Mouse (Mus musculus): ENCODE measurements around the gene Pgd. TPM values are rescaled to one million over a fixed set of nuclear protein-coding genes. Genes with fewer than 3 reads are reported as not detected.
"Not testable (repeated sequence)": the region's sequence is repeated elsewhere in the genome, so short reads cannot be mapped to it uniquely, and the experiment has no call there.

Gene Pgd
- polyA plus RNA-seq, 1 experiment from 2014 or later: 100 TPM

- Histone ChIP-seq H3K27ac (no peak overlapping the region), H3K27me3 (no peaks in the 10 kb centered on the region), H3K36me3 (peaks cover 47% of the 10 kb centered on the region), H3K4me2 (no peak overlapping the region), H3K9me3 (no peaks in the 10 kb centered on the region), H3K4me3 (no peak overlapping the region), H3K9ac (peak overlapping the region; percentile 11; the same call in 1 of the 2 replicates), H3K4me1 (peaks cover 8% of the 10 kb centered on the region)
- WGBS: 86% methylated on average over 21 of the region's 21 CpGs
- ATAC-seq (ENCODE audit: insufficient number of reproducible peaks, insufficient read depth, low FRiP score, low TSS enrichment, low read depth): no peak
Measured at GRCm38 (mm10) chr4:149131789-149132565, 34.6 kb downstream of the Pgd start.

- H3K36me3 ChIP-seq: peaks cover 50% of the 10 kb centered on the region
- no peak overlapping the region for H3K27ac ChIP-seq
- 72% methylated on average over 23 of the region's 23 CpGs for WGBS
- ATAC-seq (ENCODE audit: insufficient number of reproducible peaks, insufficient read depth, low FRiP score, low TSS enrichment, low read depth): no peak
- no peaks in the 10 kb centered on the region for H3K9me3 ChIP-seq
- no peaks in the 10 kb centered on the region for H3K27me3 ChIP-seq
- H3K4me1 ChIP-seq: peaks cover 4% of the 10 kb centered on the region; the same call in 1 of the 2 replicates
- no peak overlapping the region for H3K9ac ChIP-seq
- no peak overlapping the region for H3K4me2 ChIP-seq
- H3K4me3 ChIP-seq: no peak overlapping the region
Measured at GRCm38 (mm10) chr4:149131021-149131752, 35.4 kb downstream of the Pgd start.

GRCm38 (mm10) chr4:149128467-149128866, 38.1 kb downstream of the Pgd start:
- WGBS: 90% methylated on average over 18 of the region's 18 CpGs
- no peaks in the 10 kb centered on the region for H3K27me3 ChIP-seq
- H3K27ac ChIP-seq: no peak overlapping the region
- H3K36me3 ChIP-seq: peaks cover 58% of the 10 kb centered on the region
- H3K4me3 ChIP-seq: no peak overlapping the region
- no peak overlapping the region; the same call in 1 of the 2 replicates for H3K9ac ChIP-seq
- no peaks in the 10 kb centered on the region for H3K9me3 ChIP-seq
- ATAC-seq (ENCODE audit: insufficient number of reproducible peaks, insufficient read depth, low FRiP score, low TSS enrichment, low read depth): no peak
- H3K4me2 ChIP-seq: no peak overlapping the region
- H3K4me1 ChIP-seq: peaks cover 4% of the 10 kb centered on the region; the same call in 1 of the 2 replicates

- peaks cover 50% of the 10 kb centered on the region for H3K36me3 ChIP-seq
- 0 out of 2 replicates have a peak, but pooled peaks cover 4% of the 10 kb centered on the region for H3K4me1 ChIP-seq
- ATAC-seq (ENCODE audit: insufficient number of reproducible peaks, insufficient read depth, low FRiP score, low TSS enrichment, low read depth): no peak
- no peaks in the 10 kb centered on the region for H3K9me3 ChIP-seq
- no peak within 1 kb of the TSS for H3K4me3 ChIP-seq
- no peak within 1 kb of the TSS for H3K27ac ChIP-seq
- no peak within 1 kb of the TSS for H3K4me2 ChIP-seq
- H3K27me3 ChIP-seq: no peaks in the 10 kb centered on the region
- WGBS: 82% methylated on average over 11 of the region's 11 CpGs
- peak within 1 kb of the TSS; percentile 44; the same call in 1 of the 2 replicates for H3K9ac ChIP-seq
Measured at GRCm38 (mm10) chr4:149126663-149127062, 39.9 kb downstream of the Pgd start, which contains the start of gene Cort. Gene Cort (minus strand): TSS chr4:149126763.

- Histone ChIP-seq H3K4me3 (no peak overlapping the region), H3K27me3 (no peaks in the 10 kb centered on the region), H3K9ac (0 out of 2 replicates have a peak overlapping the region, but pooled peaks have one; percentile 44), H3K9me3 (no peaks in the 10 kb centered on the region), H3K4me1 (0 out of 2 replicates have a peak, but pooled peaks cover 4% of the 10 kb centered on the region), H3K27ac (no peak overlapping the region), H3K4me2 (no peak overlapping the region), H3K36me3 (peaks cover 45% of the 10 kb centered on the region)
- WGBS: 69% methylated on average over 6 of the region's 6 CpGs
- no peak for ATAC-seq (ENCODE audit: insufficient number of reproducible peaks, insufficient read depth, low FRiP score, low TSS enrichment, low read depth)
Measured at GRCm38 (mm10) chr4:149126115-149126509, 40.5 kb downstream of the Pgd start.

- no peak for ATAC-seq (ENCODE audit: insufficient number of reproducible peaks, insufficient read depth, low FRiP score, low TSS enrichment, low read depth)
- Histone ChIP-seq H3K9me3 (no peaks in the 10 kb centered on the region), H3K4me2 (no peak overlapping the region), H3K4me3 (no peak overlapping the region), H3K27ac (no peak overlapping the region), H3K9ac (no peak overlapping the region), H3K36me3 (peaks cover 40% of the 10 kb centered on the region), H3K27me3 (no peaks in the 10 kb centered on the region), H3K4me1 (0 out of 2 replicates have a peak, but pooled peaks cover 4% of the 10 kb centered on the region)
- 75% methylated on average over 11 of the region's 11 CpGs for WGBS
Measured at GRCm38 (mm10) chr4:149125341-149126114, 41.0 kb downstream of the Pgd start.

- Histone ChIP-seq H3K4me2 (no peak overlapping the region), H3K27me3 (no peaks in the 10 kb centered on the region), H3K27ac (no peak overlapping the region), H3K9me3 (no peaks in the 10 kb centered on the region), H3K9ac (no peak overlapping the region), H3K4me1 (0 out of 2 replicates have a peak, but pooled peaks cover 4% of the 10 kb centered on the region), H3K4me3 (no peak overlapping the region), H3K36me3 (peaks cover 31% of the 10 kb centered on the region)
- WGBS: 54% methylated on average over 5 of the region's 5 CpGs
- ATAC-seq (ENCODE audit: insufficient number of reproducible peaks, insufficient read depth, low FRiP score, low TSS enrichment, low read depth): no peak
Measured at GRCm38 (mm10) chr4:149123432-149123831, 43.1 kb downstream of the Pgd start.

- H3K9ac ChIP-seq, H3K4me2 ChIP-seq: not testable (repeated sequence)
Measured at GRCm38 (mm10) chr4:149119978-149120562, 46.5 kb downstream of the Pgd start.

GRCm38 (mm10) chr4:149103875-149104561, 62.6 kb downstream of the Pgd start, which contains the start of gene Dffa:
Gene Dffa (plus strand): TSS chr4:149104146.
- peak within 1 kb of the TSS; percentile 94 for H3K4me2 ChIP-seq
- H3K27me3 ChIP-seq: no peaks in the 10 kb centered on the region
- peak; percentile 75 for ATAC-seq (ENCODE audit: insufficient number of reproducible peaks, insufficient read depth, low FRiP score, low TSS enrichment, low read depth)
- peak within 1 kb of the TSS; percentile 92 for H3K9ac ChIP-seq
- no peak within 1 kb of the TSS for H3K27ac ChIP-seq
- H3K4me3 ChIP-seq: peak within 1 kb of the TSS; percentile 75
- peaks cover 24% of the 10 kb centered on the region for H3K36me3 ChIP-seq
- no peaks in the 10 kb centered on the region for H3K9me3 ChIP-seq
- under 1% methylated on average over 35 of the region's 35 CpGs for WGBS
- H3K4me1 ChIP-seq: peaks cover 8% of the 10 kb centered on the region

More at GRCm38 (mm10) chr4:149119978-149120562, 46.5 kb downstream of the Pgd start:
- not testable (repeated sequence) for H3K4me1 ChIP-seq; ATAC-seq (ENCODE audit: insufficient number of reproducible peaks, insufficient read depth, low FRiP score, low TSS enrichment, low read depth); H3K4me3 ChIP-seq; H3K27ac ChIP-seq; H3K27me3 ChIP-seq; H3K9me3 ChIP-seq
- WGBS: 81% methylated on average over 12 of the region's 12 CpGs
- peaks cover 22% of the 10 kb centered on the region for H3K36me3 ChIP-seq

GRCm38 (mm10) chr4:149101456-149101855, 65.1 kb downstream of the Pgd start:
- Histone ChIP-seq H3K27ac (no peak overlapping the region), H3K9ac (no peak overlapping the region), H3K9me3 (no peaks in the 10 kb centered on the region), H3K4me3 (no peak overlapping the region), H3K4me1 (peaks cover 21% of the 10 kb centered on the region), H3K4me2 (no peak overlapping the region), H3K27me3 (no peaks in the 10 kb centered on the region), H3K36me3 (peaks cover 5% of the 10 kb centered on the region)
- no peak for ATAC-seq (ENCODE audit: insufficient number of reproducible peaks, insufficient read depth, low FRiP score, low TSS enrichment, low read depth)
- WGBS: 84% methylated on average over 3 of the region's 3 CpGs
